Mouse (Mus musculus) kidney, adult 2 months (tissue): ENCODE data around the gene Spns2.

ENCODE experiments used
- CTCF ChIP-seq: fragments of 200-500 bp; conservative IDR thresholded peaks from 2 replicates; pipeline ENCODE4 v1.5.1; 2011; ENCODE audit warnings: low read depth, mild to moderate bottlenecking, control low read depth, low read length, moderate library complexity, mixed read lengths; ENCODE audit not compliant: insufficient read depth, insufficient read length
- POLR2A ChIP-seq: fragments of 200-500 bp; IDR thresholded peaks from one replicate; pipeline ENCODE4 v1.6.1; 2011; ENCODE audit warnings: low read depth, low read length, control low read depth

DNA sequence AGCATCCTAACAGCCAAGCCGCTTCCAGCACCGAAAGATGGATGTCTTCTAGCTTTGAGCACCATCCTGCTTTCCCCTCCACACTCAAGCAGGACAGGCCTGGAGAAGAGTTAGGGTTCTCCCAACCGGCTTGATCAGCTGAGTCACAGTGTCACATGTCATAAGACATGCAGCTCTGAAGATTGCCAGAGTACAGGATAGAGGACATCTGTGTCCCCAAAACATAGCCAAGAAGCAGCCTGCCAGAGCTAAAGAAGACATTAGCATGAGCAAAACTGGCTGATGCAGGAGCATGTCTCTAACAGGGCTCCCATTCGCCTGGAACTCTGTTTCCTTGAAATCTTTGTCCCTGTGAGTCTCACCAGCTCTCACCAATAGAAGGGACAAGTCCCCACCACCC is 36.5 kb upstream of the Spns2 start:
- TF ChIP-seq CTCF (no peak), POLR2A (no peak)
